Mouse (Mus musculus) spleen, adult 2 months (tissue): Measurements from ENCODE around the gene Nfib. TPM values are rescaled to one million over a fixed set of nuclear protein-coding genes. Genes with fewer than 3 reads are reported as not detected.

Experiments used
- DNase-seq, 2 experiments: peaks; one replicate each; pipeline versions ENCODE4 v3.0.0 to v3.0.0-alpha.2; 2012 to 2021; ENCODE audit warnings: low spot score in 2 of 2, low read depth in 1 of 2
- H3K27ac ChIP-seq: fragments of 200-500 bp; 2 replicates; pipeline ENCODE4 v1.5.1; 2012; ENCODE audit warnings: low read length, inconsistent platforms; ENCODE audit not compliant: insufficient read depth
- H3K27me3 ChIP-seq: fragments of 200-500 bp; 2 replicates; pipeline ENCODE4 v1.6.1; 2012; ENCODE audit warnings: mild to moderate bottlenecking, moderate library complexity, low read length, inconsistent platforms; ENCODE audit not compliant: control insufficient read depth, insufficient read depth
- H3K36me3 ChIP-seq: fragments of 200-500 bp; 2 replicates; pipeline ENCODE4 v1.6.1; 2012; ENCODE audit warnings: mild to moderate bottlenecking, low read length, inconsistent platforms; ENCODE audit not compliant: control insufficient read depth, insufficient read depth
- H3K4me1 ChIP-seq: fragments of 200-500 bp; 2 replicates; pipeline ENCODE4 v1.6.1; 2011; ENCODE audit warnings: inconsistent platforms; ENCODE audit not compliant: control insufficient read depth, insufficient read depth, insufficient read length
- H3K4me3 ChIP-seq: fragments of 200-500 bp; 2 replicates; pipeline ENCODE4 v1.5.1; 2011; ENCODE audit warnings: mild to moderate bottlenecking, inconsistent platforms; ENCODE audit not compliant: insufficient read depth, insufficient read length; ENCODE audit errors: extremely low read depth
- CTCF ChIP-seq: fragments of 200-500 bp; IDR thresholded peaks from 2 replicates; pipeline ENCODE4 v1.5.1; 2011; ENCODE audit warnings: mild to moderate bottlenecking, inconsistent platforms; ENCODE audit not compliant: insufficient read depth, insufficient read length, insufficient replicate concordance; ENCODE audit errors: extremely low read depth
- POLR2A ChIP-seq: fragments of 200-500 bp; IDR thresholded peaks from 2 replicates; pipeline ENCODE4 v1.6.1; 2011; ENCODE audit warnings: low read depth, low read length, inconsistent platforms
- WGBS: fragments of 180-500 bp; shearing (Covaris S2); methylation state at CpG from one replicate; pipeline ENCODE4 v1.1.7; 2018; 5-methylcytosine and 5-hydroxymethylcytosine counted together
- polyA plus RNA-seq: library from polyadenylated mRNA; depleted of rRNA; stranded (reverse); fragments of >200 nt; gene quantifications from 2 replicates; pipeline ENCODE4 v1.2.3, GENCODE M21; 2012

The Nfib gene
- polyA plus RNA-seq, 1 experiment: 2.3 TPM

DNA sequence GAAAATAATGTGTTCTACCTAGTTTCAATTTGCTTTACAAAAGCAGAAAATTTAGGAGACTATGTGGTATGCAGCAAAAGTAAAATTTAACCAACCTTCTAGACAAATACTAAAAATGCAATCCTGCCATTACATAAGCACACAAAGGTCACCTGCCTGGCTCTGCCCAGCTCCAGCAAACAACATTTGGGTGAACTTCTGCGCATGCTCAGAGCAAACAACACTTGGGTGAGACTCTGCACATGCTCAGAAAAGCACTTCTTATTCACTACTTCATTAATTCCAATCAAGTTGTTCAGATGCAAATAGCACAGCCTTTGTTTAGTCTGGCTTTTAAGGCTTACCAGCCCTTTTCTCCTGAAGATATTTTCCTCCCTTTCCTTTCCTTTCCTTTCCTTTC lies 323.8 kb downstream of the Nfib start:
- Histone ChIP-seq H3K27ac (no peak overlapping the region), H3K4me3 (no peak overlapping the region), H3K36me3 (no peaks in the 10 kb centered on the region), H3K27me3 (no peaks in the 10 kb centered on the region), H3K4me1 (no peaks in the 10 kb centered on the region)
- no peak for DNase-seq
- no peak for TF ChIP-seq CTCF
- no peak for TF ChIP-seq POLR2A
- WGBS: 86% methylated on average over 1 of the region's 1 CpGs

DNA sequence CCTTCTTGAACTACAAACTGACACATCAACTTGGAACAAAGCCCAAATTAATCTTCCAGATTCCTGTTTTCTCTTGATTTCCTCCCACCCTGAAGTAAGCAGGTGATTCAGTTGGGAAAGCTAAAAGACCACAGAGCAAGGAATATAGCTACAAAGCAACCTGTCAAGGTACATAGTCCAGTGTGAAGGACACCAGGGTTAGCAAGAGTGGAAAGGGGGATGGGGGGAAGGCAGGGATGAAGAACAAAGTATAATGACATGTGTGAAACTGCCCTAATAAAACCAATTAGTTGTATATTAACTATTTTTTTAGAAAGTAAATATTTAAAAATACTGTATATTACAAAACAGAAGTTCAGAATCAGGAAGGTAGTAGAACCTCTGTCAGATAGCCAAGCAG lies 325.0 kb downstream of the Nfib start:
- H3K27ac ChIP-seq: no peak overlapping the region

DNA sequence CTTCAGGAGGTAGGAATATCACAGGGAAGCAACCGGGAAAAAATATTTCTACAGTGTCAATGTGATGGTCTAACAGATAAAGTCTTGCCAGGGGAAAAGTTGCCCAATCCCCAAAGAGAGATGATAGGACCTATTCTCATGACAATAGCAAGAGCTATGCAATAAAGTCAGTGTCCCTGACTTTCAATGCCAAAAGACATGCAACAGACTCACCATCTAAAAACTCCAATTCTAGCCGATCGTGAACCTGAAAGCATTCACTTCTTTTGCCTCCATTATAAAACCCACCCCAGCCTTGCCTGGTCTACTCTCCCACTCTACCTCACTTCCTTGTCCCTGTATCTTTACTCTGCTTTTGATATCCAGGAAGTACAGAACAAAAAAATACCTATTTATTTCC lies 327.5 kb downstream of the Nfib start:
- no peak for DNase-seq
- Histone ChIP-seq H3K4me3 (no peak overlapping the region), H3K36me3 (no peaks in the 10 kb centered on the region), H3K27me3 (no peaks in the 10 kb centered on the region), H3K27ac (no peak overlapping the region), H3K4me1 (no peaks in the 10 kb centered on the region)
- 91% methylated on average over 3 of the region's 3 CpGs for WGBS
- TF ChIP-seq CTCF: no peak
- TF ChIP-seq POLR2A: no peak

More for the DNA sequence above, 325.0 kb downstream of the Nfib start:
- Histone ChIP-seq H3K4me3 (no peak overlapping the region), H3K36me3 (no peaks in the 10 kb centered on the region), H3K4me1 (no peaks in the 10 kb centered on the region), H3K27me3 (no peaks in the 10 kb centered on the region)
- DNase-seq: no peak
- TF ChIP-seq POLR2A (no peak), CTCF (no peak)

DNA sequence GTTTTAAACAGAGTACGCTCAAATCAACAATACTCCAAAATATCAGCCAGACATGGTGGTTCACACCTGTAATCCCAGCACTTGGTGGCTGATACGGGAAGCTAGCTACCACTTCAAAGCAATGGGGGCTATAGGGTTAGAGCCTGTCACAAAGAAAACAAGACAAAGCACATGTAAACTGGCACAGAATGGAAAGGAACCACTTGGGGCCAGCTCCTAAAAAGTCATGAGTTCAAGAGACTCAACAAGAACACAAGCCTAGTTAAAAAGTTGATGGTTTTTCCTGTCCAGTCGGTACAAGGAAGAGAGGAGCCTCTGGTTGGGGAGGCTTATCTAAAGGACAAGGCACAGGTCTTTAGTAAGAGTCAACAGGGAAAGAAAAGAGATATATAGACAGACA lies 327.9 kb downstream of the Nfib start:
- no peaks in the 10 kb centered on the region for H3K36me3 ChIP-seq
- H3K27ac ChIP-seq: no peak overlapping the region
- DNase-seq: no peak
- no peaks in the 10 kb centered on the region for H3K4me1 ChIP-seq
- WGBS: 89% methylated on average over 3 of the region's 3 CpGs
- no peaks in the 10 kb centered on the region for H3K27me3 ChIP-seq
- no peak overlapping the region for H3K4me3 ChIP-seq
- no peak for TF ChIP-seq CTCF
- no peak for TF ChIP-seq POLR2A

DNA sequence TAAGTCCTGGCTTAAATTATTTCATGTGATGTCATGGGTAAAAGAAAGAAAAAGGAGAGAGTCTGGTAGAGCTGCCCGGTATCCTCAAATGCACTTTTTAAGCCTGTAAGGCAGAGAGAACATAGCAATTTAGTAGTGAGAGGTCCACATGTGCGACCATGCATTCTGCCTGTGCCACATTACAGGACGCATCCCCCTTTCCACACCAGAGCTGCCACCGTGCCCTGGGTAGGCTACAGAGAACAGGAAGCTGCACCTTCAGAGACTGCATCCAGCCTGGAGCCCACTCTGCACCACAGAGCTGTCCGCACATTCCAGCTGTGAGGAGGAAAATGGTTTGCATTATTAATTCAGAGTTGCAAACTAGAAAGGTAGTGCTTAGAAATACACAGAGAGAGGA lies 331.0 kb downstream of the Nfib start:
- H3K4me3 ChIP-seq: no peak overlapping the region
- DNase-seq: no peak
- 76% methylated on average over 5 of the region's 5 CpGs for WGBS
- no peaks in the 10 kb centered on the region for H3K36me3 ChIP-seq
- H3K27ac ChIP-seq: no peak overlapping the region
- H3K4me1 ChIP-seq: no peaks in the 10 kb centered on the region
- H3K27me3 ChIP-seq: no peaks in the 10 kb centered on the region
- TF ChIP-seq CTCF (no peak), POLR2A (no peak)

DNA sequence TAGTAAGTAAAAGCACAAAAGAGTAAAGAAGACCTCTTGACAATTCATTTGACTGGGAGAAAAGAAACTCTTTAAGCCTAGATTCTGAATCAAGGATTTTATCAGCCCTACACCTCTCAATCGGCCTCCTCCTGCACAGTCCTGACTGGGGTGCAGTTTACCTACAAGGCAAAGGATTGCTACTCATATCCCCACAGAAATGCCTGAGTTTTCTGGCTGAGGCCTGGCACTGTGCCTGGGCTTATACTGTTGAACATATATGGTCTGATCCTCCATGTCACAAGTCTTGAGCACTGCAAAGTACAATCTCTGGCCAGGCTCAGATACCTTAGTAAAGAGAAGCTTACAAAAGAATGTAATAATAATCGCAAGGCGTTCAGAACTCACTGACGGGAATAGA lies 333.3 kb downstream of the Nfib start:
- 92% methylated on average over 4 of the region's 4 CpGs for WGBS
- H3K4me3 ChIP-seq: no peak overlapping the region
- DNase-seq: no peak
- H3K27ac ChIP-seq: no peak overlapping the region
- no peaks in the 10 kb centered on the region for H3K27me3 ChIP-seq
- TF ChIP-seq CTCF (no peak), POLR2A (no peak)
- H3K36me3 ChIP-seq: no peaks in the 10 kb centered on the region
- H3K4me1 ChIP-seq: no peaks in the 10 kb centered on the region

DNA sequence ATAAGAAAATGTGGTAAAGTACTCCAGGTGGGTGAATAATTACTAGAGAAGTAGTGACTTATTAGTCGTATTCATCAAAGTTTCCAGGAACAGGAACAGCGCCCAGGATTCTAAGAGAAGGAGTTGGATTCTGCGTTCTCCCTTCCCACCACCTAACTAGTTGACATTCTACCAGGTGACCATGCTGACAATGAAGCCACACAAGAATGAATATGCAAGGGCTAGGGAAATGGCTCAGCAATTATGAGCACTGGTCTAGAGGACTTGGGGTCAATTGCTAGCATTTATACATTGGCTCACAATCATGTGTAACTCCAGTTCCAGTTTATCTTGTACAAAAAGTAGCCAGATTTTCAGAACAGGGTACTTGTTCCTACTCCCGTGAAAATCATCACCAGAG lies 334.1 kb downstream of the Nfib start:
- 91% methylated on average over 4 of the region's 4 CpGs for whole genome bisulfite sequencing
- H3K27ac ChIP-seq: no peak overlapping the region
- no peak for DNase-seq

More for the DNA sequence above, 334.1 kb downstream of the Nfib start:
- Histone ChIP-seq H3K36me3 (no peaks in the 10 kb centered on the region), H3K4me3 (no peak overlapping the region), H3K27me3 (no peaks in the 10 kb centered on the region), H3K4me1 (no peaks in the 10 kb centered on the region)
- TF ChIP-seq POLR2A (no peak), CTCF (no peak)
